Mouse (Mus musculus) spleen, adult 12 weeks (tissue): ENCODE data around the gene Dkk3.
"Not testable (repeated sequence)": the region's sequence is repeated elsewhere in the genome, so short reads cannot be mapped to it uniquely, and the experiment has no call there.

Source experiments
- DNase-seq: peaks from one replicate; pipeline ENCODE4 v3.0.0; 2022; ENCODE audit warnings: low spot score

Gene Dkk3

DNA sequence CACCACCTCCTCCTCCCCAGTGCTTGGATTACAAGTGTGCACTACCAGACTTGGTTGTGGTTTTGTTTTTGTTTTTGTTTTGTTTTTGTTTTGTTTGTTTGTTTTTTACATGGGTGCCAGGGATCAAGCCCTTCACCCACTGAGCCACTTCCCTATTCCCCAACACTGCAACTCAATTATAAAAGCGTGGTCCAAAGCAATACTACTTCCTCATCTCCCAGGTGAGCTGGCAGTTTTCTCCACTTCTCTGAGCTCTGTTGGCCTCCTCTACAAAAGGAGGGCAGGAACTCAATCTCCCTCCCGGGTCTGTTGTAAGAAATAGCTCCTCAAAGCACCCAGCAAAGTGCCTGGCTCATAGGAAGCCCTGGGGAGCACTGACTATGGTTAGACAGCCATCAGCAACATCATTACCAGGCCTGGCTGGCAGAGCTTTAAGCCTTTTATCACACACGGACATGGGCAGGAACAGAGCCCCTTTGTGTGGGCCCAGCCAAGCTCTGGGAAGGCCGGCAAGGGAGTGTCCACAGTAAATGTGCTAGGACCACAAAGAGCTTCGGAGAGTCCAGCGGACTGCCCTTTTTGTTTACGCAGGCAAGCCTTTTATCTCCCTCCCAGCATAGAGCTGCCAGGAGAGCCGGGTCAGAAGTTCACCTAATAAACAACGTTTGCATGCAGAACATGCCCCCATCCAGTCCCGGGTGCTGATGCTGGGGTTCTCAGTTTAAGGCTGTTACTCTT, 11.3 kb upstream of the Dkk3 start:
- no peak for DNase-seq

DNA sequence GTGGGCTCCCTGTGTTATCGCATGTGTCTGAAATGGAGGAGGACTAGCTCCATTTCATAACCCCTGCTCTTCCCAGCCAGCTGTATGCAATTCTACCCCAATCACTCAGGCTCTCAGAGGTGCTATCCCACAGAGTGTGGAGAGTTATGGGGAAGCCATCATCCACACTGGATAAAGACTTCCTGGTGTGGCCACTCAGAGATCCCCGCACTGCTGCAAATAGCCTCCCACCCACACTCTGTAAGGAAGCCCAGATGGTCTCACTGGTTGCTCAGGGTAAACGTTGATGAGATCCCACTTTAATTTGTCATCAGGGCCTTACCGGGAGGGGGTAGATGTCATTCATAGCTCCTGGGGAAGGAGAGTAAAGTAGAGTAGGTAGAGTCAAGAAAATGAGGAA, 6.7 kb upstream of the Dkk3 start:
- DNase-seq: no peak

DNA sequence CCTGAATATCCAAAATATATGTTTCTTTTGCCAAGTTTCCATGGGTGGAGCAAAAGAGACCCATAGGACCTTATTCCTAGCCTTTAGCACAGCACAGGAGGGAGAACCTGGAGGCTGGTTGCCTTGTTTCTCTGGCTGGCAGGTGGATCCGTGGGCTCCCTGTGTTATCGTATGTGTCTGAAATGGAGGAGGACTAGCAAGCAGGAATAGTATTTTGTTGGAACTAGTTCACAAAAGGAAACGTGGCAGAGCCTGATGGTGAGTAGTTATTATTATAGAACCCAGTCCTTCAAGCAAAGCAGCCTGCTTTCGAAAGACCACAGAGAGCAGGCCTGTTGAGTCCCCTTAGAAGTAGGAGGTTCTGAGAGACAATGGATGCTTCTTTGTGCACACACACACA, 6.2 kb upstream of the Dkk3 start:
- not testable (repeated sequence) for DNase-seq

DNA sequence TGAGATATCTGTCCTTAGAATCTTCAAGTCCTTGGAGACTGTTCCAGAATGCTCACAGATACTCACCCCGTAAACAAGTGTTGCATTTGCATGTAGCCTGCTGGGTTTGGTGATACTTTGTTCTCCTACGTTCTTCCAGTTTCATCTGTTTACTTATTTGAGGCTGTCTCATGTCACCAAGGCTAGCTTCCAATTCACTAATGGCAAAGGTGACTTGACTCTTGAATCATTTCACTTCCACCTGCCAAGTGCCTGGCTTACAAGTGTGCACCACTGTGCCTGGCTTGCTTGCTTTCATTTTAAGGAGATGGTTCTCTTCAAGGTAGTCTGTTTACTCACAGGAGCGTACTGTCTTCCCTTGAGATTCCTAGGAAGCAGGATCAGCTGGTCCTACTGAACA, 5.6 kb upstream of the Dkk3 start:
- no peak for DNase-seq

DNA sequence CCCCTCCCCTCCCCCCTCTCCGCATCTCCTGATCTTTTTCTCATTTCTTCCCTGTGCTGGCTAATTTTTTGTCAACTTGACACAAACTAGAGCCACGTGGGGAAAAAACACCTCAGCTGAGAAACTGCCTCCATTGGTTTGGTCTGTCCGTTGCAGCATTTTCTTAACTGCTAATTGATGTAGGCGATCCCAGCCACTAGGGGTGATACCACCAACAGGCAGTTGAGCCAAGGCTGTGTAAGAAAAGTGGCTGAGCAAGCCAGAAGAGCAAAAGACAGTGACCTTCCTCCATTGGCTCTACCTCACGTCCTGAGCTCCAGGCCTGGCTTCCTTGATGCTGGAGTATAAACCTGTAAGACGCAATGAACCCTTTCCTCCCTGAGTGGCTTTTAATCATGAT, 978 bp upstream of the Dkk3 start:
- no peak for DNase-seq

DNA sequence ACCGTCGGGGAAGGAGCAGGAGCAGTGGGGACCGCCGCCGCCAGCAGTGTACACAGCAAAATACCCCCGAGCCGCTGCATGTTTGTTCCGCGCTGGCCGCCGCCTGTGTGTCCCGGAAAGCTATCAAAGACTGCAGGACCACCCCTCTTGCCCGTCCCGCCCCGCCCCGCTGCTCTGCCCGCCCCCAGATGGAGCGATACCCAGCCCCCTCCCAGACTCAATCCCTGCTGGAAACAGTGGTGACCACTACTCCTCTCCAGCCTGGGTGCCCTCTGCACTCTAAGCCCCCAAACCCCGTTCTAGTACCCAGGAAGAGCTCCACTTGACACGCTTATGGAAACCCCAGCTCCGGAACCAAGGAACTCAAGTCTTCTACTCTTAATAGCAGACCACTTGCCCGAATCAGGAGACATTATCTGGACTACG, 528 bp downstream of the Dkk3 start:
- DNase-seq: no peak

DNA sequence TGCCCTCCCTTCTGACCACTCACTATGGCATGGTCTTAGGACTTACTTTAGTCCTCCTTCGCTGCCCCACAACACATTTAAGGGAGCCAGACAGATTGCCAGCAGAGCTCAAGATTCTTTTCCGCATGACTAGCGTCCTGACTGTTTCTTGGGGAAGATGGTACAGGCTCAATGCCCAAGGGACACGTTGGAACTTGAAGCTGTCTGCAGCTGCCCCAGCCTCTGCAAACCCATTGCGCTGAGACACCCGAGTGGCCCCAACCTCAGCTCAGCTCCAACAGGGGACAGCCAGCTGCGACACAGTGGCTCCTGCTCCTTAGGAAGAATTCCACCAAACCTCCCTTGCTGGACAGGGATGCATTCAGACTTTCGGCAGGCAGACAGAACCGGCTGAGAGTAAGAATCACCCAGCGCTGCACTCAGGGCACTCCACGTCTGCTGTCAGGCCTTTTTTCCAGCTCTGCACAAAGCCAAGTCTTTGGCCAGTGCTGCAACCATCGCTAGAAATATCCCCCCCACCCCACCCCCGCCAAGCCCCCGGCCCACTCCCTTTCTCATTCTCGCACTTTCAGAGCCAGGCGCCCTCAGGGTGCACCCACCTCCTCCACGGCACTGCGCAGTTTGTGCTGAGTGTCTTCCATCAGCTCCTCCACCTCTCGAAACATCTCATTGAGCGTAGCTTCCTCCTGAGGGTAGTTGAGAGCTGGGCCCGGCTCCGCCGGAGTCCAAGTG, 1.1 kb downstream of the Dkk3 start:
- DNase-seq: no peak

DNA sequence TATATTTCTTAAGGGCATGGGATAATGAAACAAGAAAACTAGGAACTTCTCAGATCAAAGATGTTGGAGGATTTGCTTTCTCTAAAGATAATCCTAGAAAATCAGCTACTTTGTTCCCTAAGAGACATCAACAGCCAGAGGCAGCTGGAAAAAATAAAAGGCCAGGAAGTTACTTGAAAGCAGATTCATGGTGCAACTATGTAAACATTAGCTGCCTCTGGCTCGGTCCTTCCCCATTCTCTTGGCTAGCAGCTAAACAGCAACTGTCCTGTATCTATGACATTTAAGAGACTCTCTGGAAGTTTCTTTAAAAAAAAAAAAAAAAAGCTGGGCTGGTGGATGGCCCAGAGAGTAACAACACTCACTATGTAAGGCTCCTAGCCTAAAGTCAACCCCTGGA, 3.7 kb downstream of the Dkk3 start:
- no peak for DNase-seq

DNA sequence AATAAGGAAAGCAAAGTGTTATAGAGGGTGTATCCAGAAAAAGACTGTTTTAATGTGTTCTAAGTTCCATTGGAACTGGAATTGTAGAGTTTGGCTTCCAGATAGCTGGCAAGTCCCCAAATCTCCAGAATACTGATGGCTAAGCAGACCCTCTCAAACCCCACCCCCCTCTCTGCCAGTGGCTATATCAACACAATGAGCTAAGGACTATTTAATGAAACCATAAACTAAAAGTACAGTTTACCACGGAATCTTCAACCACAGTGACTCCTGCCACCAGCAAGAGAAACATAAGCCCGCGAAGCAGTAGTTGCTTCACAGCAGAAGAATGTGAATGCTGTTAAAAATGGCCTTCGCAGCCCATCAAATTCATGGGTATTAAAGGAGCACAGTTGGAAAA, 4.4 kb downstream of the Dkk3 start:
- DNase-seq: no peak

DNA sequence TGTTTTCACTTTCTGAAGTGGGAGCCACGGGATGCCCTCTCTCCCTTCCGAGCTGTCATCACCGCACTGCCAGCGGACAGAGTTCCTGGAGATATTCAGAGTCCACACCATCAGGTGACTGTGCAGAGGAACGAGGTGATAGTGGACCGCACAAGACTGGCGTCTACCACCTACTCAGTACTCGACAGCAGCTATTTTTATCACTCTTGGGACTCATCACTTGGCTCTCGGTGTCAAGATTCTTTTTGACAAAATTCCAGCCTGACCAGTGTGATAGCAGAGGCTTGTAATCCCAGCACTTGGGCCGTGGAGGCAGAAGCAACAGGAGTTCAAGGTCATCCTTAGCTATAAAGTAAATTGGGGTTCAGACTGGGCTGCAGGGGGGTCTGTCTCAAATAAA, 9.7 kb downstream of the Dkk3 start:
- no peak for DNase-seq

DNA sequence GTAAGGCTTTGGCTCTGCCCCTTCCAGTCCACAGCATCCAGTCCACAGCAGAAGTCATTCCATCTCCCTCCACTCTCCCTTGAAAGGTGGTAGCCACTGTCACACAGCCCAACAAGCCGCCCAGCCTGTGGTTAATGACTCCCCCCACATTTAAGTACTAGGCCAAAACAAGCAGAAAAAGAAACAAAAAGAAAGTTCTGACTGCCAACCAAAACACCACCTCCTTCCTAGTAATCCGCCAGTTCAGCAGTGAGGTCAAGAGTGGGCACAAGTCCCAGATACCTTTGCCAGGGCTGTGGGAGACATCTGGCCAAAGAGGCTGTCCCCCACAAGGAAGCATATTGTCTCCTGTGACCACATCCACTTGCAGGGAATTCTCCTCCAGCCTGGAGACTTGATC, 10.9 kb downstream of the Dkk3 start:
- DNase-seq: no peak

DNA sequence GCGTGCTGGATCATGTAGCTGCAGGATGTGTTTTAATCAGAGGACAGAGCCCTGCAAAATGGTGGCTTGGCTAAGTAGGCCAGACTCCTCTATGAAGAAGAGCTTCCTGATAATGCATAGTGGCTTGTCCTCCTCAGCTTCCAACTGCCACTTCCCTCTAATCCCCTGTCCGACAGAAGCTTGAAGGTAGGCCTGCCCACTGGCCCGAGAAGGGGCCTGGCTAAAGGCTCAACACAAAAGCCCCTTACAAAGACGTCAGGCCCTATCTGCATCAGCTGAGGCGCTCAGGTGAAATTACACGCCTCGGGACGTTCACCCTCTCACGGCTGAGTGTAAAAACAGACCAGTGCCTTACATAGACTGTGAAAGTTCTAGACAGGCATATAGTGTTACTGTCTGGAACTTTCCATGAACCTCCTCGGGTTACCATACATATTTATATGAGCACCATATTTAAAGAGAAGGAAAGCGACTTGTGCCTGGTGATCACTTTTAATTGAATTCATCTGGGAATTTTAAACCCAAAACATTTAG, 14.1 kb downstream of the Dkk3 start:
- DNase-seq: no peak

DNA sequence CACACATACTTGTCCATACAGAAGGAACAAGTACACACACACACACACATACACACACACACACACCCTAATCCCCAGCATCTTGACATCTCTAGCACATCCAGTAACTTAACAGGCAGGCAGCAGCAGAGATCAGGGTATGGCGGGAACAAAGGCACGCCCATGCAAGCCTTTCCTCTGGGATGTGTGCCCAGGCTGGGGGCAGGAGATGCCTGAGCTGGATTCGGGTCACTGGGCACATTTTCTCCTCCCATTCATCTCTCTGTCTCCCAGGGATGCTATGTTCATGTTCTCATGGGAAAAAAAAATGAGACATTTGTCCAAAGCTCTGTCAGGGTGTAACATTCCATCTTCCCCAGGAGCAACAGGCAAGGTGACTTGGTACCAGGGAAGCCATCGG, 14.9 kb downstream of the Dkk3 start:
- no peak for DNase-seq

DNA sequence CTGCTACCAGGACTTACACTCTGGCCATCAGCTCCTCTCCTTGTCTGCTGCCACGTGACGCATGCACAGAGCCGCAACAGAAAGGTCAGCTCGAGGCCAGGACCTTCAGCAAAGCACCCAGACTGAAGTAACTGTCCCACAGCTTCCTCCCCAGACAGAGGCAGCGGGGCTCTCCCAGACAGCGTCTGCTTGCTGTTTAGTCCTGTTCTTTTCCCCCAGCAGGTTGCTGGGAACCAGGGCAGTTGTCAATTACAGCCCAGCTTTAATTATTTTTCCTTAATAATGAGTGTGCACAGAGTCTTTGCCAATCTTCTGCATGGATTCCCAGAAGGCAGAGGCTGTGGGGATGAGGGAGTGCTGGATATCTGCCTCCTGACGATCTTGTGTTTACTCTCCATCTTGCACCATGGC, 15.8 kb downstream of the Dkk3 start:
- DNase-seq: no peak

DNA sequence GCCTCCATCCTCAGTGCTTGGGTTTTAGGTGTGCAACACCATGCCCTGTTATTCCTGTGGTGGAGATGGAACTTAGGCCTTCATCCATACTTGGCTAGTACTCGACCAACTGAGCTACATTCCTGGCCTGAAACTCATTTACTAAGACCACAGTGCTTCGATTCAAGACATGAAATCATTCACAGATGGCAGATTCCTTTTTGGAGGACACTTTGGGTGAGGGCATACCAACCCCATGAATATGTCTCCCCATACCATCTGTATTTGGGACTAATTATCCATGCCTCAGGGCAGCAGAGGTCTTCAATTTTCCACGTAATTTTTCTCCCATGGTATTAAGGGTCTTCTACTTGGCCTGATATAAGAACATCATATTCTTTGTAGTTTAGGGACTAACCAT, 16.2 kb downstream of the Dkk3 start:
- DNase-seq: no peak

DNA sequence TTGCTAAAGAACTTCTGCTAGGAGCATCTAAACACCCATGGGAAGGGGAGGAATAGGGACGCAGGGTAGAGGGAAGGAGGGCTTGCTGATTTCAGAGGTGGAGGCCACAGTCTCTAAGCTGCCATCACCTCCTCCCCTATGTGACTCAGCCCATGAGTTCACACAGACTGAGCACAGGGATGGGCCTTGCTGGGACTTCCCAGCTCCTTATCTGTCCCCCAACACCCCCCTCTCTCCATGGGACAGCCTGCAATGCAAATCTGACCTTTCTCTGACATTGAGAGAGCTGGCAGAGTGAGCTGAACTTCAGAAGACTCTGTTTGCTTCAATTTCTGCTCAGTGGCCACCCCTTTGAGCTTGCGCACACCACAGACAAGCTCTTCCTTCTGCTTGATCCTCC, 18.1 kb downstream of the Dkk3 start:
- DNase-seq: no peak

DNA sequence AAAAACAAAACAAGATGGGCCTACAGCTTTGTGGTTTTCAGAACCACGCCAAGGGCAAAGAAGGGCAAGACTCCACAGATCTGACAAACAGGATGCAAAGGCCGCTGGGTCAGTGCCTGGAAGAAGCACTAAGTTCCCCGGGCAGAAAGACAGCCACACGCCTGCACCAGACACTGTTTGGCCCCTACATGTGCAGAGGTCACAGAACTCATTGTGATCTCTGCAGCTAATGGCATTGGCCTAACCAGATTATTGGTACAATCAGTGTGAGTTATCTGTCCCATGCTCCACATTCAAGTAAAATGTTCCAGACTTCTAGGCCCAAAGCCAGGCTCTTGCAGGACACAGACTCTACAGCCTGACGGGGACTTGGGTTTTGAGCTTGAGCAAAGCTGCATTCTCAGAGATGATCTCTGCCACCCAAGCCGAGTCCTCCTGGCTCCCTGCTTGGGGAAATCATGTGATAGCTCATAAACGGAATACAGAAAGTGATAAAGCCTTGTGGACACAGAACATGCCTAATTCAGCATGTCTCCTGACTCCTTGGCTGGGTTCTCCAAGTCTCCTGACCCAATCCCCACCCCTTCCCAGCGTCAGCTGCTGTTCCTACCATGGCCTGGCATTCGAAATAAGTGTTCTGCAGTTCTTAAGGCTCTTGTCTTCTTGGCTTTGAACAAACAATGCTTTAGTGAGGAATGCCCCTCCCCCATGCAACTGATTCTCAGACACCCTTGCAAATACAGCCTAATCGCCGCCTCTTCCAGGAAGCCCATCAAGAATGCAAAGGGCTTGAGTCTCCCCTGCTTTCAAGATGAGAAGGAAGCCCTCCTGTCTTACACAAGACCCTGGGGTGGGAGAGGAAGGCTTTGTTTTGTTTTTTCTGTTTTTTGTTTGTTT, 20.1 kb downstream of the Dkk3 start:
- DNase-seq: no peak

DNA sequence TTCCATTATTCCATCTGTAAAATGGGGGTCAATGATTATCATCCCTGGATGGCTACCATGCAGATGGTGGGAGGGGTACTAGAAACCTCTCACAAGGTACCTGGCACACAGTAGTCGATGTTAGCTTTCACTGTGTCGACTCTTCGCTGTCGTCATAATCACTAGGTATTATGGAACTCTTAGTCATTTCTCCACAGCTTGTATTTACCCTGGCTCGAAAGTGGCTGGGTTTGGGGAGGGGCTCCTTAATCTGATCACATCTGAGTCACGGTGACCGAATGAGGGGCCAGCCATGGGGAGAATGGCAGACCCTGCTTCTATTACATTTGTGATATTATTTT, 20.7 kb downstream of the Dkk3 start:
- no peak for DNase-seq

DNA sequence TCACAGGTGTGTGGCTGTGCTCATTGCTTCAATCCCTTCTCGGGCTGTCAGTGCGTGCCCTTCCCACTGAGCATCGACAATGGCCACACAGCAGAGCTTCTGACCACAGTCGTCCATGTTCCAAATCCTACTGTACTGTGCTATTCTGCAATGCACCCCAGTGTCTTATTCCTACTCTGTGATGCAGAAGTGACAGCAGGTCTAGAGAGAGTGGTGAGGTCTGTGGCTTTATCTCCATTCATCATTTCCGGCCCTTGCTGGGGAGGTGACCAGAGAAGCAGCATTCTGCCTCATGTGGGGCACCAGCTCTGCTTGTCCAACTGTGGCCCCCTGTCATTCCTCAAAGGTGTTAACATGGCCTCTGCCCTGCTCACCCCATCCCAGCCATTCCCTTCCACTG, 22.3 kb downstream of the Dkk3 start:
- no peak for DNase-seq

DNA sequence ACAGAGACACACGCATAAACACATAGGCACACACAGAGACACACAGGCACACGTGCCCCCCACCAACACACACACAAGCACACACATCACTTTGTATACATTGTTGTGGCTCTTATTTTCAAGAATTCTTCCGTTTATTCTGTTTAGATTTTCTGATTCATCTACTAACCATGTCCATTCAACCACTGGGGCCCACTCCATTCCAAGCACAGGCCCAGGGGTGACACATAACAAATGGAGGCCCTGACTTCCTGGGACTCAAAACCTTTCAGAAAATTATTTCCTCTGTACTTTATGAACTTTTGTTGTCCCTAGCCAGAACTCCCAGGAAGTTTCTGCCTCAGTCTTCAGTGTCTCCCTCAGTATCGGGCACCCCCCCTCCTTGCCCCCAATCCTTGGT, 23.7 kb downstream of the Dkk3 start:
- DNase-seq: no peak

DNA sequence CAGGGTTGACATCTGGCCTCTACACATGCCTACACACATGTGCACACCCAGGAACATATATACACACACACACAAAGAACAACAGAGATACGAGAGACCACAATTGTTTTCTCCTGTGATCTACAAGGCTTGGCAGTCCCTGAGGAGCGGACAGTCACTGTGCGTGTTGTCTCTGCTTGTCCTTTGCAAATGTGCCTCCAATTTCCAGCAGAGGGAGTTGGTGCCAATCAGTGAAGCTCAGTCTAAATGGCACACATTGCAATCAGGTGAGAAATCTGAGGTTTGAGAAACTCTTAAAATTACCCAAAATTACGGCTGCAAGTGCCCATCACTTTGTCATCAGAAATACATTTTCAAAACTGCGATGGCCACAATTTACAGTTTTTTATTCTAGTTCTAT, 25.6 kb downstream of the Dkk3 start:
- DNase-seq: no peak

DNA sequence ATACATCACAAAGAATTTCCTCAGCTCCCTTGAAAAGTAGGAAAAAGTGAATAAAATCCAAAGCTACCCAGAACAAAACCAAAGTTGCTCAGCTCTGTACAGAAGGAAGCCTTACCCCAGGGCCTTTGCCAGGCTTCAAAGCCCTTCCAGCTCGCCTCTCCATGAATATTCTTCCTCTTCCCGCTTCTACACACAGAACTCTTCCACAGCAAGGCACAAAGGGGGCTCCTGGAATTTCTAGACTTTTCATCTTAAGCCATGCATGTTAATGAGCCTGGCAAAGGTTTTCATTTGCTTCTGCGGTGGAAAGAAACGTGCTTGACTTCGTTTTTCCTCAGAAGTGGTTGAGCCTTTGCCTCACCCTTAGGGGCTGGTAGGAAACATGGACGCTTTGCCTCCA, 26.9 kb downstream of the Dkk3 start:
- no peak for DNase-seq

DNA sequence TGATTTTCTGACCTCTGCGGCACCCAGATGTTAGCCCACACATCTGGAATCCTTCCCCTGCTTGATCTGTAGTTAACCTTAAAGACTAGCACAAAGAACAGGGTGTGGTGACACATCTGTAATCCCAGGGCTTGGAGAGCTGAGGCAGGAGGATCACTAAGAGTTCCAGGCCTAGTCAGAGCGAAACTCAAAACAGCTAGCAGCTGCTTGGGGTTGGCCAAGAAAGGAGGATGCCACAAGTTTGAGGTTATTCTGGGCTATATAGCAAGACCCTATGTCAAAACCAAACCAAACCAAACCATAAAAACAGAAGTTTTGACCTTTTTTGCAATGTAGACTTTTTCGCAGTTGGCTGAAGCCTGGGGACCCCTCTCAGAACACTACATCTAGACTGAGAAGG, 28.2 kb downstream of the Dkk3 start:
- no peak for DNase-seq
